Mouse (Mus musculus) ES-Bruce4 (cell line): ENCODE results near the gene Spock1.

Experiments used
- CTCF ChIP-seq: IDR thresholded peaks from one replicate; pipeline ENCODE4 v1.8.1; 2011; ENCODE audit warnings: low read depth, low read length
- EP300 ChIP-seq: IDR thresholded peaks from 2 replicates; pipeline ENCODE4 v1.6.1; 2011; ENCODE audit warnings: low read depth, low read length; ENCODE audit not compliant: insufficient read depth
- POLR2A ChIP-seq: IDR thresholded peaks from one replicate; pipeline ENCODE4 v1.8.1; 2011; ENCODE audit warnings: low read length; ENCODE audit not compliant: insufficient read depth

DNA sequence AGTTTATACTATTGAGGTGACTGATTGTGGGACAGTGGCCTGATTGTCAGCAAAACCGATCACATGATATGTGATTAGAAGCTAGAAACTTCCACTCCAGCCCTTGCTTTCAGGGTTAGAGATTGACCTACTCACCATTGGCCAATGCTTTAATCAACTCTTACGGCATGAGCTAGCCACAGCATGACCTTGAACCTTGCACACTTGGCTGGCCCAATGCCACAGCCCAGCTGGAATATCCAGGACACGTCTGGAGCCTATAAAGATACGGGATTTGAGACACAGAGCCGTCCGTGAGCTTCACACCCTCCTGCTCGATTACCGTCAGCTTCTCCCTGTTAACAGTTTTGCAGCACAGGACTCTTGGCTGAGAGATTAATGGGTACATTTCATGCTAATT is 251.5 kb downstream of the Spock1 start:
- no peak for TF ChIP-seq POLR2A
- no peak for TF ChIP-seq CTCF
- TF ChIP-seq EP300: no peak
